Mouse (Mus musculus) adrenal gland, adult 8-10 months (tissue): Measurements from ENCODE around the gene Lcn9. TPM values are rescaled to one million over a fixed set of nuclear protein-coding genes. Genes with fewer than 3 reads are reported as not detected.

Experiments
- DNase-seq: peaks from one replicate; pipeline ENCODE4 v3.0.0; 2022
- total RNA-seq, 4 experiments: library from RNA; stranded (reverse); gene quantifications; 2 replicates each; pipeline ENCODE4 v1.2.4; 2022

The Lcn9 gene
- total RNA-seq, 4 experiments from 2014 or later, result not detected

- no peak for DNase-seq
These were observed 27.4 kb downstream of the Lcn9 start for GRCm38 (mm10) chr2:25850330-25850729.

- no peak for DNase-seq
These were observed 29.7 kb downstream of the Lcn9 start for GRCm38 (mm10) chr2:25852626-25853025.

- no peak for DNase-seq
These were observed 31.0 kb downstream of the Lcn9 start for GRCm38 (mm10) chr2:25853998-25854397.

GRCm38 (mm10) chr2:25859891-25860290, 36.9 kb downstream of the Lcn9 start:
- no peak for DNase-seq

- no peak for DNase-seq
These were observed 39.1 kb downstream of the Lcn9 start for GRCm38 (mm10) chr2:25862038-25862437.

- DNase-seq, result no peak
These were observed 39.8 kb downstream of the Lcn9 start for GRCm38 (mm10) chr2:25862696-25863270.

- DNase-seq, result no peak
These were observed 40.6 kb downstream of the Lcn9 start, which contains the start of gene Kcnt1 for GRCm38 (mm10) chr2:25863337-25864131. Gene Kcnt1 (plus strand): TSS chr2:25863734.

GRCm38 (mm10) chr2:25864230-25864629, 41.3 kb downstream of the Lcn9 start:
- no peak for DNase-seq

GRCm38 (mm10) chr2:25865412-25865811, 42.5 kb downstream of the Lcn9 start:
- no peak for DNase-seq

- DNase-seq, result peak; percentile 32
These were observed 43.7 kb downstream of the Lcn9 start for GRCm38 (mm10) chr2:25866656-25867055.

Other genes starting within 250 kb of the Lcn9 start
- gene Mamdc4, start 248.3 kb upstream of the Lcn9 start, total RNA-seq, result 10 to 100 TPM in 1 of 4 experiments, 1 to 10 TPM in 3; 1.4 to 11.0 (median 4.0) TPM
- gene Phpt1, start 247.9 kb upstream of the Lcn9 start, total RNA-seq, result 10 to 100 TPM; 61.3 to 76.9 (median 66.1) TPM
- 1 to 10 TPM; 1.6 to 4.8 (median 3.8) TPM for gene Ajm1, start 241.4 kb upstream of the Lcn9 start, total RNA-seq
- 100 to 1,000 TPM; 121 to 178 (median 137) TPM for gene Rabl6, start 214.6 kb upstream of the Lcn9 start, total RNA-seq
- not detected for gene Ccdc183, start 205.5 kb upstream of the Lcn9 start, total RNA-seq
- 10 to 100 TPM; 18.0 to 47.8 (median 27.3) TPM for gene Tmem141, start 201.1 kb upstream of the Lcn9 start, total RNA-seq
- 1 to 10 TPM; 4.7 to 7.0 (median 5.5) TPM for gene Fcna, start 195.1 kb upstream of the Lcn9 start, total RNA-seq
- gene Lcn8, start 170.0 kb upstream of the Lcn9 start, total RNA-seq, result not detected
- gene Lcn5, start 165.2 kb upstream of the Lcn9 start, total RNA-seq, result not detected
- gene Lcn6, start 146.4 kb upstream of the Lcn9 start, total RNA-seq, result not detected
- not detected for gene Lcn10, start 140.4 kb upstream of the Lcn9 start, total RNA-seq
- gene Obp2a, start 123.1 kb upstream of the Lcn9 start, total RNA-seq, result 10 to 100 TPM in 1 of 4 experiments, 1 to 10 TPM in 1, not detected in 2; 3.1 to 30.1 TPM
- gene Bmyc, start 116.4 kb upstream of the Lcn9 start, total RNA-seq, result 10 to 100 TPM; 29.9 to 69.4 (median 39.2) TPM
- gene Obp2b, start 86.1 kb upstream of the Lcn9 start, total RNA-seq, result not detected
- not detected for gene Lcn3, start 57.6 kb upstream of the Lcn9 start, total RNA-seq
- gene Lcn11, start 46.1 kb upstream of the Lcn9 start, total RNA-seq, result not detected
- not detected for gene Gm13539, start 40.9 kb upstream of the Lcn9 start, total RNA-seq
- not detected for gene Glt6d1, start 7.3 kb upstream of the Lcn9 start, total RNA-seq
- gene Sohlh1, start 24.1 kb downstream of the Lcn9 start, total RNA-seq, result not detected
- 10 to 100 TPM in 2 of 4 experiments, 1 to 10 TPM in 2; 1.8 to 12.1 (median 8.0) TPM for gene Kcnt1, start 40.6 kb downstream of the Lcn9 start, total RNA-seq
- gene Camsap1, start 160.1 kb downstream of the Lcn9 start, total RNA-seq, result 10 to 100 TPM; 36.7 to 45.2 (median 39.8) TPM
- gene Ubac1, start 198.6 kb downstream of the Lcn9 start, total RNA-seq, result 10 to 100 TPM; 24.8 to 39.8 (median 29.9) TPM